Mouse (Mus musculus): ENCODE measurements at regions not wholly inside any gene's neighbourhood (a gene's known extent, or its start where the extent isn't known, plus 50 kb on each side); places are given as distances from the start of the nearest gene placed in this dataset.

GRCm38 (mm10) chr12:91929386-91930054, 80.6 kb upstream of the Sel1l start:
- no peak for DNase-seq (ENCODE audit: extremely low spot score in 1 of 2, low spot score in 2 of 2)
- intact Hi-C loops (cut with DNase I): no loop called here

- intact Hi-C loops (cut with DNase I): no loop called here
- peak in 1 of 2 experiments; percentile 28 for DNase-seq (ENCODE audit: extremely low spot score in 1 of 2, low spot score in 2 of 2)
These were observed 78.6 kb upstream of the Sel1l start for GRCm38 (mm10) chr12:91927576-91927975.

DNA sequence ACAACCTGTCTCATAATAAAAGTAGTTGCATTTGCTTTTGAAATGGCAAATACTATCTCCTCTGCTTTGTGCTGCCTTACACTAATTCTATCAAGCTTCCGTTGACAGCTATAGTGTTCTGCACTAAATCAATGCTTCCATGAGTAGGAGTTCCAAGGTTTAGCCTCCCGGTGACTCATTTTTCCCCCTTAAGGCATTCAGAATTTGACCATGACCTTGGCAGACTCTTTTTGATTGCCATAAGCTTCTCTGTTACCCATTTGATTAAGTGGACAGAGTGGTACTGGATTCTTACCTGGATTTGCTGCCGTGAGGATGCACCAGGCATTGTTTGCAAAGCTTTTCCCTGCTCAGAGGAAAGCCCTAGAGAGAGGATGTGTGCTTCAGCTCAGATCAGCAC, 66.5 kb upstream of the Sel1l start:
- DNase-seq (ENCODE audit: extremely low spot score in 1 of 2, low spot score in 2 of 2): no peak
- intact Hi-C loops (cut with DNase I): no loop called here

DNA sequence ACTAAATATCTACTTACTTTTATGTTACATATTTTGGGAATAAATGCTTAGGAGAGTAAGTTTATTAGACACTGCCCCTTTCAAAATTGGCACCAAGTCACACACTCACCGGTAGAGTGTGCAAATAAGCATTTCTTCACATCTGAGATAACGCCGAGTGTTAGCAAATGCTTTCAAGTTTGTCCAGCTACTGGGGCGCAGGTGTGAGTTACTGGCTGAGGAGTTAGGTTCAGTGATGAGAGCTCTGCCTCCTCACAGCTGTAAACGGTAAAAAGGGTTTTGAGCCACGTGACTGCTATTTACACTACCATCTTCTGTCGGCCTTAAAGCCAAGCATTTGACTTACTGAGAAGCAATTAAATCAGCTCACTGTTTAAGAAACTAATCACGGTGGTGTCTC, 61.6 kb upstream of the Sel1l start:
- intact Hi-C loops (cut with DNase I): no loop called here
- DNase-seq (ENCODE audit: extremely low spot score in 1 of 2, low spot score in 2 of 2): no peak
